Mouse (Mus musculus): ENCODE measurements around the gene Stx1a.

The Stx1a gene

DNA sequence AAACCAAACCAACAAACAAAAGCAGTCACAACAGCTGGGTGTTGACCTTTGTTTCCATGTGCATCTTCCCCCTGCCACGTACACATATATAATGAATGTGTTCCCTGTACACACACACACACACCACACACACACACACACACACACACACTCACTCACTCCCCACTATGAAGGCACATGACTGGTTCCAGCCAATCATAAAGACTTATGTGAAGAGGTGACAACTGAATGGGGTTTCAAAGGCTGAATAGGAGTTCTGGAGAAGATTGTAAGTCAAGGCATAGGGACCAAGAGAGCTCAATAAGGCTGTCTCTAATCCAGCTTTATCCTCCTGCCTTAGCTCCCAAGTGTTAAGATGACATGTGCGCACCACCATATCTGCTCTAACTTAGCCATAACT lies 56.3 kb downstream of the Stx1a start:
- no peak for DNase-seq (ENCODE audit: extremely low read depth, low read depth)

DNA sequence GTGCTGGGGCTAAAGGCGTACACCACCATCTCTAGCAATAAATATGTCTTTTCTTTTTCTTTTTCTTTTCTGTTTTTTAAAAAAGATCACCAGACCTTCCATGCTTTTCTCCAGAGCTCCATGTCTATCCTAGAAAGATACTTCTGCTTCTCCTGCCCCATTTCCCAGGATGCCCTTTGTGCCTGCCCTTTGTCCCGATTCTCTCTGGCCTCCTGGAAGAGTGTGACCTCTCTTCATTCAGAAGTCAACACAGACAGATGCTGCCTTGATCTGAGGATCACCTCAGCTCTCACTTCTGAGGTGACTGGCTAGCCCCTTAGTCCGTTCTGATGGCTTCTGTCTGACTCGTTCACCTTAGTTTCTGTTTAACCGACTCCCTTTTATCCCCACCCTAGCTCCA lies 57.3 kb downstream of the Stx1a start:
- DNase-seq (ENCODE audit: extremely low read depth, low read depth) = no peak

DNA sequence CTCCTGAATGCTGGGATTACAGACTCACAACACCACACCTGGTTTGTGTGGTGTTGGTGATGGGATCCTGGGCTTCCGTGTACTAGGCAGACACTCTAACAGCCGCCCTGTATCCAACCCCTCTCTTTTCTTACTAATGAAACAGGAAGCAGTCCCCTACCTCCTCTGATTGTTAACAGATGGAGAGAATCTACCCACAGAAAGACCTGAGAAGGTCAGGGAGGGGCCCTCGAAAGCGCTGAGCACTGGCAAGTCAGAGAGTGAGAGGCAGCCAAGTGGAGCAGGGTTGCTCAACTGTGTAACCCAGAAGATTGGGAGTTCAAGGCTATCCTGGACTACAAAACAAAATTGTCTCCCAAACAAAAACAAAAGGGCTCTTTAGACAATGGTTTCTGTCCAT lies 63.6 kb downstream of the Stx1a start:
- no peak for DNase-seq (ENCODE audit: extremely low read depth, low read depth)

DNA sequence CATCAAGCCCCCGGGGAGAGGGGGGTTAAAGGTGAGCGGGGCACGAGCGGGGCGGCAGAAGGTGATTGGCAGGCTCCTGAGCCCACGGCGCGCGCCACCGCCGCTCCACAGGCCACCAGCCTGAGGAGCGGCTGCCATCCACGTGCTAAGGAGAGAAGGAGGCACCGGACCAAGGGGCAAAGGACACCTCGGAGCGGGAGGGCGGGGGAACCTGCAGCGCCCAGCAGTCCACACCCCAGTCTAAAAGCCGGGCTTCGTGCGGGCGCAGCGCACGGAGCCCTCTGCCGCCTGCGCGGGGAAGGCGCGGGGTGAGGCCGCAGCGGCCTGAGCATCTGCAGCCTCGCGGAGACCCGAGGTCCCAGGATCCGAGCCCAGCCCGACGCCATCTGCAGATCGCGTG lies 66.4 kb downstream of the Stx1a start, which contains the start of gene Mlxipl:
Gene Mlxipl, plus strand, starts transcription at position 238 of the 400 bp plus-strand sequence.
- no peak for DNase-seq (ENCODE audit: extremely low read depth, low read depth)

All from MEL-GATA-1-ER (cell line).